Mouse (Mus musculus): Measurements from ENCODE around the gene Fam228b.

DNA sequence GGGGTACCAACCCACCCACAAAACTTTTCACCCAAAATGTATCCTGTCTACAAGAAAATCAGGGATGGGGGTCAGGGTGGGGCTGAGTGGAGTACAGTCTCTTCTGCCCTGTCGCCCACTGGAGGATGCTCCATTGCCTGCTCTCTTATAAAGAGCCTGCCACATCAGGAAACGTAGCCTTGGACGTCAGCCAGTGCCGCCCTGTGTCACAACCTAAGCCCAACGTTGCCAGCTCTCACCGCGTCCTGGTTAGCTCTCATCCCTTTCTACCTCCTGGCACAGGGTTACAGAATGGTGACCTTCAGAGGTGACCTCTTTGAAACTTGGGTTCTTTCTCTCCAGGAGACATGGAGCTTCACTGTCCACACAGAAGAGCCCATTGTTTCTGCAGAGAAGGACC lies 28.2 kb downstream of the Fam228b start:
- TF ChIP-seq CTCF (IDR thresholded peaks at IDR 0.05; ENCODE audit: extremely low read depth, insufficient read length, insufficient replicate concordance, low read depth, low read length): no peak
- no peak for TF ChIP-seq POLR2A (IDR thresholded peaks at IDR 0.05; ENCODE audit: low read depth, low read length)

All from small intestine, adult 2 months (tissue).